Mouse (Mus musculus) heart, embryonic 11.5 days (tissue): ENCODE measurements at regions not wholly inside any gene's neighbourhood (a gene's known extent, or its start where the extent isn't known, plus 50 kb on each side); places are given as distances from the start of the nearest gene placed in this dataset.

Source experiments
- ATAC-seq: fragments of 200-750 bp; cut with Nextera tagmentation; replicated peaks from 2 replicates; pipeline ENCODE4 v1.8.0; 2017; ENCODE audit warnings: moderate library complexity; ENCODE audit not compliant: insufficient number of reproducible peaks, low FRiP score, low TSS enrichment
- H3K27ac ChIP-seq: fragments of 300-500 bp; sonication (generic); 2 replicates; pipeline ENCODE4 v1.5.1; 2014; ENCODE audit warnings: mild to moderate bottlenecking, low read depth, low read length
- H3K27me3 ChIP-seq: fragments of 300-500 bp; sonication (generic); 2 replicates; pipeline ENCODE4 v1.6.1; 2014; ENCODE audit warnings: mild to moderate bottlenecking, low read length, mixed read lengths; ENCODE audit not compliant: control insufficient read depth, insufficient read depth
- H3K36me3 ChIP-seq: fragments of 300-500 bp; sonication (generic); 2 replicates; pipeline ENCODE4 v1.6.1; 2014; ENCODE audit warnings: mild to moderate bottlenecking, low read length, moderate library complexity, mixed read lengths; ENCODE audit not compliant: control insufficient read depth, insufficient read depth
- H3K4me1 ChIP-seq: fragments of 300-500 bp; sonication (generic); 2 replicates; pipeline ENCODE4 v1.6.1; 2014; ENCODE audit warnings: low read length; ENCODE audit not compliant: control insufficient read depth, insufficient read depth
- H3K4me2 ChIP-seq: fragments of 300-500 bp; sonication (generic); 2 replicates; pipeline ENCODE4 v1.6.1; 2014; ENCODE audit warnings: mild to moderate bottlenecking, moderate library complexity
- H3K4me3 ChIP-seq: fragments of 300-500 bp; sonication (generic); 2 replicates; pipeline ENCODE4 v1.5.1; 2014; ENCODE audit warnings: low read depth, low read length
- H3K9ac ChIP-seq: fragments of 300-500 bp; sonication (generic); 2 replicates; pipeline ENCODE4 v1.6.1; 2014; ENCODE audit warnings: mild to moderate bottlenecking, low read depth, low read length, moderate library complexity
- H3K9me3 ChIP-seq: fragments of 300-500 bp; sonication (generic); replicated peaks from 2 replicates; pipeline ENCODE4 v1.6.1; 2016; ENCODE audit warnings: low read length; ENCODE audit not compliant: control insufficient read depth
- WGBS: fragments of 180-500 bp; shearing (Covaris S2); extraction: QIAGEN DNeasy Blood & Tissue Kit; methylation state at CpG from one replicate; pipeline ENCODE4 v1.1.7; 2014; ENCODE audit not compliant: insufficient replicate concordance; 5-methylcytosine and 5-hydroxymethylcytosine counted together

- H3K4me3 ChIP-seq: no peak overlapping the region
- H3K4me1 ChIP-seq: no peaks in the 10 kb centered on the region
- no peak overlapping the region for H3K4me2 ChIP-seq
- 80% methylated on average over 2 of the region's 2 CpGs for WGBS
- no peaks in the 10 kb centered on the region for H3K36me3 ChIP-seq
- H3K27ac ChIP-seq: no peak overlapping the region
- no peak overlapping the region for H3K9ac ChIP-seq
- no peaks in the 10 kb centered on the region for H3K9me3 ChIP-seq
- H3K27me3 ChIP-seq: no peaks in the 10 kb centered on the region
- no peak for ATAC-seq
Measured at GRCm38 (mm10) chr13:110845695-110846094, 409.1 kb upstream of the Actbl2 start.

DNA sequence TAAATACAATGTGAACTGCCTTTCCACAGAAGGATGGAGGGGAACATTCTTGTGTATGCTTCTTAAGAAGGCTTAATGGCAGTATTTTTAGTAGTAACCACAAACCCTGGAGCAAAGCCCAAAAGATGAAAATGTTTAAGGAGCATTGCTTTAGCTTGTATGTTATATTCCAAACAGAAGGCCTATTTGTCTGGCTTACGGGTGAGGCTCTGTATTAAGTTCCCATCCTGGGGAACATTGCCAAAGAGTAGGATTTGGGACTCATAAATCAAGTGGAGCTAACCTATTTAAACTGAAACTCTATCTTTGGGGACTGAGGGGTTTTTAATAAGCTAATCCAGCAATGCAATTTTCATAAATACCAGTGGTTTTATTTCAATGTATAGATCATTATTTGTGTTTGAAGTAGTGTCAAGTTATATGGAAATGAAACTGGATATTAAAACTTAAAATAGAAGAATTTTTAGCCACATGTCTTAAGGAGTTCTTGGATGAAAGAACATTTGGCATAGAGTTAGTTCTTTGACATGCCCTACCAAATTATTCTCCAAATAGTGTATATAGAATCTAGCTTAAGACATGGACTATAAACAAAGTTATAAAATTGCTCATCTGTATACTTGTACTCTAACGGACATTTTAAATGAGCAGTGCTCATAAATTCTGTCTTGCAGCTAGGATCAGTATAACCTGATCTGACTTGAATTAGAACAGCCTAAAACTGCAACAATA is 401.7 kb upstream of the Actbl2 start:
- WGBS: 81% methylated on average over 2 of the region's 2 CpGs
- no peaks in the 10 kb centered on the region for H3K4me1 ChIP-seq
- H3K9ac ChIP-seq: no peak overlapping the region
- H3K27ac ChIP-seq: no peak overlapping the region
- H3K4me2 ChIP-seq: no peak overlapping the region
- no peaks in the 10 kb centered on the region for H3K36me3 ChIP-seq
- no peak overlapping the region for H3K4me3 ChIP-seq
- H3K9me3 ChIP-seq: no peaks in the 10 kb centered on the region
- no peak for ATAC-seq
- no peaks in the 10 kb centered on the region for H3K27me3 ChIP-seq

DNA sequence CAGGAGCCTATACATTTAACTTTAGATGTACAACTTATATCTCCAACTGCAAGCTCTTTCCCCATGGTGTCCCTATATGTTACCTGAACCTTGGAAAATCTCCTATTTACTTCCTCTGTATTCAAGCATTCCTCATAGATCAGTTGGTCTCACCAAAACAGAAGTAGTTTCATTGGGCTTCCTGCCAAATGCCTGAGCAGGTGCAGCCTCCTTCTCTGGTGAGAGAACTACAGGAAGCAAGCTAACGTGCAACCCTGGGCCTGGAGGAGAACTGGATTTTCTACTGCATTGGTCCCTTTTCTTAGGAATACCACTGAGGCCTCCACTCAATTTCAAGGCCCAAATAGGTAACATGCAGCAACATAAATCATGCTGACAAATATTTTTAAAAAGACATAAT is 400.6 kb upstream of the Actbl2 start:
- no peak for ATAC-seq
- 63% methylated on average over 1 of the region's 1 CpGs for WGBS

GRCm38 (mm10) chr13:110865902-110866512 is 388.8 kb upstream of the Actbl2 start:
- 0 out of 2 replicates have a peak, but pooled peaks cover 4% of the 10 kb centered on the region for H3K4me1 ChIP-seq

More for the DNA sequence above, 400.6 kb upstream of the Actbl2 start:
- Histone ChIP-seq H3K36me3 (no peaks in the 10 kb centered on the region), H3K4me2 (no peak overlapping the region), H3K4me3 (no peak overlapping the region), H3K9me3 (no peaks in the 10 kb centered on the region), H3K27ac (no peak overlapping the region), H3K4me1 (no peaks in the 10 kb centered on the region), H3K9ac (no peak overlapping the region), H3K27me3 (no peaks in the 10 kb centered on the region)

GRCm38 (mm10) chr13:110866713-110867112 is 388.1 kb upstream of the Actbl2 start:
- 0 out of 2 replicates have a peak, but pooled peaks cover 4% of the 10 kb centered on the region for H3K4me1 ChIP-seq
- no peak overlapping the region for H3K9ac ChIP-seq
- H3K27ac ChIP-seq: no peak overlapping the region
- H3K9me3 ChIP-seq: no peaks in the 10 kb centered on the region
- H3K36me3 ChIP-seq: no peaks in the 10 kb centered on the region
- no peaks in the 10 kb centered on the region for H3K27me3 ChIP-seq
- WGBS: 28% methylated on average over 2 of the region's 2 CpGs
- H3K4me3 ChIP-seq: no peak overlapping the region
- no peak overlapping the region for H3K4me2 ChIP-seq
- ATAC-seq: no peak

More at GRCm38 (mm10) chr13:110865902-110866512, 388.8 kb upstream of the Actbl2 start:
- no peak for ATAC-seq
- no peak overlapping the region for H3K4me3 ChIP-seq
- WGBS: 62% methylated on average over 4 of the region's 4 CpGs
- no peaks in the 10 kb centered on the region for H3K36me3 ChIP-seq
- no peaks in the 10 kb centered on the region for H3K9me3 ChIP-seq
- no peak overlapping the region for H3K27ac ChIP-seq
- H3K27me3 ChIP-seq: no peaks in the 10 kb centered on the region
- no peak overlapping the region for H3K4me2 ChIP-seq
- no peak overlapping the region for H3K9ac ChIP-seq

DNA sequence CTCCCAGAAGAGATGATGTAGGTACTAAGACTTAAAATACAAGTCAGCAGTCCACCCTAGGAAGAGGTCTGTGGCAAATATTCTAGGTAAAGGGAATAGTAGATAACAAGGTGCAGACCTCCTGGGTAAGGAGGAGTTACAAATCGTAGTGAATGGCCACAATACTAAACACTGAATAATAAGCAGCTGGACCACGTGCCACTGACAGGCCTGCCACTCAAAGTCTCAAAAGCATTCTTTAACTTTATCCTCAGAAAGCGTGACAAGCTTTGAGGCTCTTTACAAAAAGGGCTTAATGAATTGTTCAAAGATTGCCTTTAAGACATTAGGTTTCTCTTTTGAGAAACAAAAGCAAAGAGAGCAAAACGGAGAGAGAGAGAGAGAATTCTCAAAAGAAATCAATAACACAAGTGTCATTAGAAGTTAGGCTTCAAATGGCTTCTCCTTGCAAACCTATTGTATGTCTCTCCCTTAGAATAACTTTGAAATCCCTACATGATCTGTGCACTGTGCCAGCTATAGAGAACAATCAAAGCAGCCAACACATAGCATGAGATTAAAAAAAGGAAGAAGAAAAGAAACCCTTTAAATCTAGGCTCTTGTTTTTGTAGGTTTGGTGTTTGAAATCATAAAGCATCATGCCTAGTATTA is 383.6 kb upstream of the Actbl2 start:
- H3K4me3 ChIP-seq: no peak overlapping the region
- no peak overlapping the region for H3K27ac ChIP-seq
- no peak overlapping the region for H3K9ac ChIP-seq
- ATAC-seq: no peak
- H3K9me3 ChIP-seq: no peaks in the 10 kb centered on the region
- no peak overlapping the region for H3K4me2 ChIP-seq
- 64% methylated on average over 4 of the region's 4 CpGs for WGBS
- no peaks in the 10 kb centered on the region for H3K27me3 ChIP-seq
- H3K36me3 ChIP-seq: no peaks in the 10 kb centered on the region
- 0 out of 2 replicates have a peak, but pooled peaks cover 4% of the 10 kb centered on the region for H3K4me1 ChIP-seq

- H3K27me3 ChIP-seq: no peaks in the 10 kb centered on the region
- no peak overlapping the region for H3K9ac ChIP-seq
- H3K4me2 ChIP-seq: no peak overlapping the region
- no peak overlapping the region for H3K27ac ChIP-seq
- no peak for ATAC-seq
- H3K4me1 ChIP-seq: 0 out of 2 replicates have a peak, but pooled peaks cover 4% of the 10 kb centered on the region
- no peak overlapping the region for H3K4me3 ChIP-seq
- H3K36me3 ChIP-seq: no peaks in the 10 kb centered on the region
- no peaks in the 10 kb centered on the region for H3K9me3 ChIP-seq
- 49% methylated on average over 1 of the region's 1 CpGs for WGBS
Measured at GRCm38 (mm10) chr13:110871776-110872135, 383.1 kb upstream of the Actbl2 start.

DNA sequence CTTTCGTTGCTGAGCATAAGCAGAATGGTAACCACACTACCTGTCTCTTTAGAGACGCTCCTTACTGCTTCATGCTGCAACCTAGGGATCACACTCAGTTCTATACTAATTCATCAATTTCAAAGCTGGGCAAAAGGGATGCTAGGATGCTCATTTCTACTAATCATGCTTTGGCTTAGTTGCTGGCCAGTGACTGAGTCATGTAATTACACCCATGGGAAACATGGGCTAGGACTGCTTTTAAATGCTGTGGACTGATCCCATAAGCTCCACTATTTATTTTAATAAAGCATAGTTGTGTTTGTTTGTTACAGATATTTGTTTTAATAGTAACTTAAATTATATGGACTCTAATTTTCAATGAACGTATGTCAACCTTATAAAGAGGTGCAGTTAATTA is 373.2 kb upstream of the Actbl2 start:
- H3K9me3 ChIP-seq: no peaks in the 10 kb centered on the region
- no peak overlapping the region for H3K27ac ChIP-seq
- no peaks in the 10 kb centered on the region for H3K27me3 ChIP-seq
- H3K4me2 ChIP-seq: no peak overlapping the region
- no peak for ATAC-seq
- no peak overlapping the region for H3K9ac ChIP-seq
- no peak overlapping the region for H3K4me3 ChIP-seq
- WGBS: 77% methylated on average over 3 of the region's 3 CpGs
- no peaks in the 10 kb centered on the region for H3K4me1 ChIP-seq
- no peaks in the 10 kb centered on the region for H3K36me3 ChIP-seq
